Mouse (Mus musculus) MN1 (cell line): ENCODE results near the gene 6820408C15Rik.
"Not testable (repeated sequence)": the region's sequence is repeated elsewhere in the genome, so short reads cannot be mapped to it uniquely, and the experiment has no call there.

ENCODE experiments used
- DNase-seq: peaks from one replicate; pipeline ENCODE4 v3.0.0-alpha.2; 2016; ENCODE audit warnings: low spot score

Gene 6820408C15Rik

GRCm38 (mm10) chr2:152411471-152411870 is 3.9 kb upstream of the 6820408C15Rik start:
- DNase-seq: no peak

DNA sequence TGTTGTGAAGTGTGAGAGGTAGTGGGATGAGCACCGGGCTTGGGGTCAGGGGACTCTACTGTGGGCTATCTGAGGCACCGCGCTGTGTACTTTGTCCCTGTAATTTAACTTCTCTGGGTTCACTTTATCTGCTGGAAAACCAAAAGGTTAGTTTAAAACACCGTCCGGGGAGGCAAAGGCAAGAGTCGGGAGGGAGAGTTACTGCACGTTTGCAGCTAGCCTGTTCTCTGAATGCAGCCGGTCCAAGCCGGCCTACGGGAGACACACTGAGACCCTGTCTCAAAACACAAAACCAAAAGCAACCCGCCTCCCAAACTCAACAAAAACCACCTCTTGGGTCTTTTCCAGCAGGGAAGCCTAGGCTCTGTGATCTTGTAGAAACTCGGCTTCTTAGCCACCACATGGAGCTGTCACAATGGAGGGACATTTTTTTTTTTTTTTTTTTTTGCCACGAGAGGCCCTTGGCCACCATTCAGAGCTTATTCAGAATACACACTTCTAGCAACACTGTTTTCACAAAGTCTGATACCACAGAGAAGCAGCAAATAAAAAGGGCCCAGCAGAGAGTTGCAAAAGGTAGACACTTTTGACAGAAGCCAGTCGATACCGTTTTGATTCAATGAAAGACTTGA is 2.7 kb upstream of the 6820408C15Rik start:
- DNase-seq: no peak

DNA sequence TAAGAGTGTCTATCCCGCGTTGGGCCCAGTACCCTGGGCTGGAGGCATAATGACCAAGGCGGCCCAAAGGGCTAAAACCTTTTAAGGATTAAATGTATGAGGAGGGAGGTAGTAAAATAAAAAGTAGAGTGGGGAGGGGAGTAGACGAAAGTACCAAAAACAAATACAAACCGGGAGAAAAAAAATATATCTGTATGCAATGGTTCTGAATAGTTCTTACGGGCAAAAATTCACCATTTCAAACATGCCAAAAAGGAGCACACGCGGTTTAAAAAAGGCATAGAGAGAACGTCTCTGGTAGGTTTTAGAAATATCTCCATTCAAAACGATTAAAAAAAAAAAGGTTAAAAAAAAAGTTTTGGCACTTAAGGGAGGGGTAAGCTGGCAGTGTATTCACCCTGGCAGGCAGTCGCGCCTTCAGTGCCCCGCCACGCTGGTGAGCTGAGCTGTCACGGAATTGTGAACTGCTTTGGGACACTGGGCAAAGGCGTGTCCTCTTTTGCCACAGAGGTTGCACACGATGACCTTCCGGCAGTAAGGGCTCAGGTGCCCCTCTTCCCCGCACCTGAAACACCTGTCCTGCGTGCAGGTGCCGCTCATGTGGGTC is 2.1 kb upstream of the 6820408C15Rik start:
- no peak for DNase-seq

DNA sequence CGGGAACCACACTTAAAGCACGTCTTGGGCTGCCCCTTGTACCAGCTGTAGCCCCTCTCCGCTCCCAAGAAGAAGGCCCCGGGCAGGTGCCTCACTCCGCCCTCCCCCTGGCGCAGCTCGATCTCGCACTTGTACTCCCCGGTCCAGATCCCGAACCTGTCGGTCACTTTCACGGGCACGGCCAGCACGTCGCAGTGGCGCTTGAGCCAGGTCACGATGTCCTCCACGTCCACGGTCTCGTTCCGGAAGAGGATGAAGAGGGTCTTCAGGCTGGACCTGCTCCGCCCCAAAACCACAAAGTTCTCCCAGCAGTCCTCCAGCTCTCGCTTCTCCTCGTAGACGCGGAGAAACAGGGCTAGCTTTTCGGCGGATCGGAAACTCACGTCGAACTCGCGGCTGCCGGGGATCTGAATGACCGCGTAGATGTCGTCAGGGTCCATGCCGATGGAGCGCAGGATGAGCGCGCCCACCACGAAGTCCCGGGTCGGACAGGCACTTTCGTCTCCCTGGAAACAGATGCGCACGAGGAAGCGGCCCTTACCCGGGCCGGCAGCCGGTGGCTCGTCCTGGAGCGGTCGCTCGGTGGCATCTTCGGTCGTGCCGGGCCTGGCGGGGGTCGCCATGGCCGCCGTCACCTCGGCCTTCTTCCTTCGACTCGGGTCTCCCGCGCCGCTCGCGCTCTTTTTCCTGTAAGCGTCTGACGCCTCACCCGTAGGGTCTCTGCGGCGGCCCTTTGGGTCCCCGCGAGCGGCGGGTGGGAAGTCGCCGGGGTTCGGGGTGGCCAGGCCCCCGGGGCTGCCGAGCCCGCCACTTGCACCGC is 1.4 kb upstream of the 6820408C15Rik start:
- no peak for DNase-seq

- no peak for DNase-seq
These were observed 709 bp upstream of the 6820408C15Rik start, which contains the start of gene Zcchc3 for GRCm38 (mm10) chr2:152414591-152415165. Gene Zcchc3 (minus strand): TSS chr2:152415027.

- no peak for DNase-seq
These were observed 399 bp downstream of the 6820408C15Rik start for GRCm38 (mm10) chr2:152415786-152416185.

DNA sequence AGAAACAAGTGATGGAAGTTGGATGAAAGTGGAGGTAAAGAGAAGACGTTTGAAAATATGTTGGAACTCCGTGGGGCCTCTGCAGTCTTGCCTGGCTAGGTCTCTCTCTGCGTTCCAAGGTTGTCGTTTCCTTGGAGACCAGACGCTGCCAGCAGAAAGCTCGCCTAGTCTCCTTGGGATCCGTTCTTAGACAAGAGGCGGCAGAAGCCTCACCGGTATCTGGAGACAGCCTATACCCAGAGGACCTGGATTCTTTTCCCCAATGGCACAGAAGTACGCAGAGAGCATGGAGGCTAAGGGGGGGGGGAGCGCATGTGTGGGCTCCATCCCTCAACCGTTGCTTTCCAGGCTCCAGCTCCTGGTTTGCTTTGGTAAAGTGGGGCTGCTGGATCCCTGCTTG is 12.1 kb downstream of the 6820408C15Rik start:
- DNase-seq: peak; percentile 39

DNA sequence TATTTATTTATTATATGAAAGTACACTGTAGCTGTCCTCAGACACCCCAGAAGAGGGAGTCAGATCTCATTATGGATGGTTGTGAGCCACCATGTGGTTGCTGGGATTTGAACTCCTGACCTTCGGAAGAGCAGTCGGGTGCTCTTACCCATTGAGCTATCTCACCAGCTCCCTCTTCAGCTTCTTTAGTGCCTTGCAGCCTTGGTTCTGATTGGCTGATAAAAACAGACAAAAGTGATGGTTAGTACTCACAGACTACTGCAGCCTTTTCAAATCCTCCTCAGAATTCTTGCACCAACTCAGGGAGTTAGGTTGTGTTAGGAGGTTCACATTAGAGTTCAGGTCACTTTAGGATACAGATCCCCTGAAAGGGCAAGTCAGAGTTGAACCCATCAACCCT is 13.1 kb downstream of the 6820408C15Rik start:
- DNase-seq: not testable (repeated sequence)

DNA sequence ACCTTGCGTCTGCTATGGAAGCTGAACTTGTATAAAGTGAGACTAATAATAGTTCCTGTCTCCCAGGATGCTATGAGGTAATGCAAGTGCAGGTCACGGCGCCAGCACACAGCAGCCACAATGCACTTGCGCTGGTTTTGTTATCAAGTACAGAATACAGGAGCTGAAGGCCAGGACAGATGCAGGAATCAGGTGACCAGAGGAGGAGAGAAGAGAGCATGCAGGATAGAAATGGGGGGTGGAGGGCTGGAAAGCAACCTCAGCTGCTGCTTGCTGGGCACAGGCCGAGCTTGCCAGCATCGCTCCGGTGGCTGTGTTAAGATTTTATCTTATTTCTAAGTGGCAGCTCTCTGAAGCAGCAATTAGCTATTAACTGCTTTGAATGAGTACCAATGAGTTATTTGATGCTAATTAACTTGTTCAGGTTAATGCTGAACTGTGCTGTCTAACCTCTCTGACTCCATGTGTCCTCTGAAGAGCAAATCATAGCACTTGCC is 21.1 kb downstream of the 6820408C15Rik start:
- peak; percentile 59 for DNase-seq

DNA sequence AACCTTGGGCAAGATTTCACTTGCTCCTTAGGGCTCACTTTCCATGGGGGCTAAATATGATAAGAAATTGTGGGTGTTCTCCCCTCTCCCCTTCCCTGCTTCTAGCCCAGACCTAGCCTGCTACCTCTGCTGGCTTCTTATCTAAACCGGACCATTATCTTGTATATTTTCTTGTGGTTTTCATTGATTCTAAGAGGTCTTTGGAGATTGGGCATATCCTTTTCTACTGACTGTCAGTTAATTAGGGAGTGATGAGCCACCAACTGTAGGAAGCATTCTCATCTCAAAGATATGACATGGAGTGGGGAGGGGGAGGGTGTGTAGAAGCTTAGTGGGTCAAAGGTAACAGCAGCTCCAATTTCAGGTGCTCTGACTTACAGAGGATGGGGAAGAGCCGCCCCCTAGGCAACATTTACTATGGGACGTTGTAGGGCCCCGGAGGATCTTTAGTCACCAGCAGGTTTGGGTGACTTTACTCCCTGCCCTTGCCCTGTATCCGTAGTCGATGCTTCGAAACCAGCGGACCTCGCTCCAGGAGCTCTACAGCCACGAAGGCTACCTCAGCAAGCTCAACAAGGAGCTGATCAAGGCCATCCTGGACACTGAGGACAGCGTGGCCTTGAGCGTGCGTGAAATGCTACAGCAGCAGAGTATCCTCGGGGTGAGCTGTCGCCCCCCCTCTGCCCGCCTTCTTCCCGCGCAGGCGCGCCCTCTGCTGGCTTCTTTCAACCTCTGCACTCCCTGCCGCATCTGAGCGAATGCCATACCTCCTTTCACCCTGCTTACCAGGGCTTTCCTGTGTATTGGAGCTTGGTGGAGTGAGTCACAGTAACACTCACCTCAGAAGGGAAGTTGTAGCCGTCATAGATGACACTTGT is 21.8 kb downstream of the 6820408C15Rik start:
- peak; percentile 91 for DNase-seq

- DNase-seq: peak; percentile 73
These were observed 23.6 kb downstream of the 6820408C15Rik start for GRCm38 (mm10) chr2:152438963-152439362.

GRCm38 (mm10) chr2:152439833-152440232 is 24.4 kb downstream of the 6820408C15Rik start:
- DNase-seq: no peak

DNA sequence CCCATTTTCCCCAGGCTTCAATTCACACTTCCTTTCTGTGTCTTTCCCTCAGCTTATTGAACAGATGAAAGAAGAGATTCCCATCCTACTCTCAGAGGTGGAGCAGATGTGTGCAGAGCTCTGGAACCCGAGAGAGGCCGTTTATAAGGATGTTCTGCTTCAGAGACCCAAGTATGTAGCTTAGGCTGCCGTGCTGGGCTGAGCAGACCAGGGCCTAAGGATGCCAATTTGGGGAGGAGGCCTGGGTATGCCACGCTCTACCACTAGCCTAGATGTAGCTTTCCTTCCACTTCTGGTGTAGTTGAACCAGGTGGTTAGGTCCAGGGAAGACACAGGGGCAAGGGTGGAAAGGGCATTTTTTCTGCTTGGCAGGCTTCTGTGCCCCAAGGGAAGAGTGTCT is 26.9 kb downstream of the 6820408C15Rik start:
- DNase-seq: no peak

DNA sequence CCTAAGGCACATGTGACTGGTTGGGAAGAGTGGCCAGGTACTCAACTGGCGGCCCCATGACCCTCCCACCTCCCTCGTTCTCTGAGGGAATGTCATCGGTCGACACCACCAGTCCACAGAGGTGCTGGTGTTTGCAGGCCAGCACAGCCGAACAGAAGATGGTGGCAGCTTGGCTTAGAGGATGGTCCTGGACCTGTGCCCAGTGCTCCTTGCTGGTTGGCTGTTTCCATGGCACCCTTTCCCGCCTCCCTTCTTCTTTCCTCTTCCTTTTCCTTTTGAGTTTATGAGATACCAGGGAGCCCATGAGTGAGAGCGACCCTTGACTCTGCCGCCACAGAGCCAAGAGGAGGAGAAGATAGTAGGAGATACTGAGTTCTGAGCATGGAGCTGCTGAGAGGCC is 27.9 kb downstream of the 6820408C15Rik start:
- no peak for DNase-seq

- DNase-seq: no peak
These were observed 31.3 kb downstream of the 6820408C15Rik start for GRCm38 (mm10) chr2:152446642-152447041.

DNA sequence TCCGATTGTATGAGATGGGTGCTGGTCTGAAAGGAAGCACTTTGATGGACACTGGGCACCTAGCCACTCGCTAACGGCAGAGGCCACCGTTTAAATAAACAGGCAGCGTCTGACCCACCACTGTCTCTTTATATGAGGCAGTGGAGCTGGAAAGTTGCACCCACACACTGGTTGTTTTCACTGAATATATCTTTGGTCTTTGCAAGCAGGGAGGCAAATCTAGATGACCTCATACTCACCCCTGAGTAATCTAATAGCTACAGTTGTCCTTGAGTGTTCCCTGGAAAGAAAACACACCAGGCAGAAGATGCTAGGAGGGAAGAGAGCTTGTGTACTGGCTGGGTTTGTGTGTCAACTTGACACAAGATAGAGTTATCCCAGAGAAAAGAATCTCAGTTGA is 32.1 kb downstream of the 6820408C15Rik start:
- DNase-seq: no peak

GRCm38 (mm10) chr2:152450241-152450640 is 34.9 kb downstream of the 6820408C15Rik start:
- peak; percentile 73 for DNase-seq

DNA sequence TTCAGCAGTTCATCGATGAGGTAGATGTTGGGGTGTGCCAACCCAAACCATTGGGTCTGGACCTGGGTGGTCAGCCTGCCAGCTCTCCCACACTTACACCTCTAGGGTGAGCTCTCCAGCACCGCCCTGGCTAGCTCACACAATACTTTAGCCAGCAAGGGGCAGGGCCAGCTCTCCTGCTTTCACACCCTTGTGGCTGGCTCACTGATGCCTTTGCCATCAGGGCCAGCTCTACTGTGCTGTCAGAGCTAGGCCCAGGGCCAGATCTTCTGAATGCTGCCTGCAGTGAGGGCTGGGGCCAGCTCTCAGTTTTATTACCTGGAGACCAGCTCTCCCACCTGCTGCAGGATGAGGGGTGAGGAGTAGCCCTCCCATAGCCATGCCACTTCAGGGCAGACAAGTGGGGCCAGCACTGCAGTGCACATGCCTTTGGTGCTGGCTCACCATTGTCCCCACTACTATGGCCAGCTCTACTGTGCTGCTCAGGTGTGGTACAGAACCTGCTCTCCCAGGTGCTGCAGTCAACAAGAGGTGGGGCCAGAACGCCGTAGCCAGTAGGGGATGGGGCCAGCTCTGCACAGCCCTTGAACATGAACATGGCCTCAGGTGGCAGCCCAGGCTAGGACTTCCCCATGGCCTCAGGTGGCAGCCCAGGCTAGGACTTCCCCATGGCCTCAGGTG is 36.9 kb downstream of the 6820408C15Rik start:
- no peak for DNase-seq

- DNase-seq: no peak
These were observed 43.9 kb downstream of the 6820408C15Rik start for GRCm38 (mm10) chr2:152459241-152459640.

- DNase-seq: no peak
These were observed 49.3 kb downstream of the 6820408C15Rik start, which contains the start of gene Defb23 for GRCm38 (mm10) chr2:152464570-152465150. Gene Defb23 (minus strand): TSS chr2:152464620.
